Mouse (Mus musculus) midbrain, embryonic 14.5 days (tissue): Measurements from ENCODE around the gene Sim1. TPM values are rescaled to one million over a fixed set of nuclear protein-coding genes. Genes with fewer than 3 reads are reported as not detected.

Source experiments
- ATAC-seq: fragments of 200-750 bp; cut with Nextera tagmentation; 2 replicates; pipeline ENCODE4 v1.8.0; 2017; ENCODE audit warnings: moderate number of reproducible peaks, moderate library complexity; ENCODE audit not compliant: low FRiP score, low TSS enrichment
- DNase-seq: peaks from one replicate; pipeline ENCODE4 v3.0.0-alpha.2; 2015
- H3K27ac ChIP-seq: fragments of 300-500 bp; sonication (generic); replicated peaks from 2 replicates; pipeline ENCODE4 v1.5.1; 2014; ENCODE audit warnings: mild to moderate bottlenecking, low read depth, low read length, moderate library complexity
- H3K27me3 ChIP-seq: fragments of 300-500 bp; sonication (generic); 2 replicates; pipeline ENCODE4 v1.6.1; 2014; ENCODE audit warnings: low read length, control low read depth, mixed read lengths; ENCODE audit not compliant: control insufficient read depth, insufficient read depth
- H3K36me3 ChIP-seq: fragments of 300-500 bp; sonication (generic); 2 replicates; pipeline ENCODE4 v1.6.1; 2014; ENCODE audit warnings: low read length, control low read depth; ENCODE audit not compliant: control insufficient read depth, insufficient read depth
- H3K4me1 ChIP-seq: fragments of 300-500 bp; sonication (generic); 2 replicates; pipeline ENCODE4 v1.6.1; 2014; ENCODE audit warnings: mild to moderate bottlenecking, antibody characterized with exemption, low read length, control low read depth; ENCODE audit not compliant: control insufficient read depth, insufficient read depth
- H3K4me2 ChIP-seq: fragments of 300-500 bp; sonication (generic); 2 replicates; pipeline ENCODE4 v1.6.1; 2014; ENCODE audit warnings: mild to moderate bottlenecking, low read length, moderate library complexity
- H3K4me3 ChIP-seq: fragments of 300-500 bp; sonication (generic); replicated peaks from 2 replicates; pipeline ENCODE4 v1.5.1; 2014; ENCODE audit warnings: low read depth, low read length
- H3K9ac ChIP-seq: fragments of 300-500 bp; sonication (generic); replicated peaks from 2 replicates; pipeline ENCODE4 v1.6.1; 2014; ENCODE audit warnings: mild to moderate bottlenecking, low read length, moderate library complexity
- H3K9me3 ChIP-seq: fragments of 300-500 bp; sonication (generic); 2 replicates; pipeline ENCODE4 v1.6.1; 2016; ENCODE audit warnings: low read length, control low read depth, mixed read lengths; ENCODE audit not compliant: control insufficient read depth
- WGBS: fragments of 180-500 bp; shearing (Covaris S2); extraction: QIAGEN DNeasy Blood & Tissue Kit; methylation state at CpG from one replicate; pipeline ENCODE4 v1.1.7; 2014; 5-methylcytosine and 5-hydroxymethylcytosine counted together
- polyA plus RNA-seq: library from polyadenylated mRNA; unstranded; fragments of >200 nt; fragmentation: Nextera tagmentation; extraction: Ambion mirVana; gene quantifications from 2 replicates; pipeline ENCODE4 v1.2.1, GENCODE M21; 2014

The Sim1 gene
- polyA plus RNA-seq, 1 experiment from 2014 or later = 0.91 TPM

DNA sequence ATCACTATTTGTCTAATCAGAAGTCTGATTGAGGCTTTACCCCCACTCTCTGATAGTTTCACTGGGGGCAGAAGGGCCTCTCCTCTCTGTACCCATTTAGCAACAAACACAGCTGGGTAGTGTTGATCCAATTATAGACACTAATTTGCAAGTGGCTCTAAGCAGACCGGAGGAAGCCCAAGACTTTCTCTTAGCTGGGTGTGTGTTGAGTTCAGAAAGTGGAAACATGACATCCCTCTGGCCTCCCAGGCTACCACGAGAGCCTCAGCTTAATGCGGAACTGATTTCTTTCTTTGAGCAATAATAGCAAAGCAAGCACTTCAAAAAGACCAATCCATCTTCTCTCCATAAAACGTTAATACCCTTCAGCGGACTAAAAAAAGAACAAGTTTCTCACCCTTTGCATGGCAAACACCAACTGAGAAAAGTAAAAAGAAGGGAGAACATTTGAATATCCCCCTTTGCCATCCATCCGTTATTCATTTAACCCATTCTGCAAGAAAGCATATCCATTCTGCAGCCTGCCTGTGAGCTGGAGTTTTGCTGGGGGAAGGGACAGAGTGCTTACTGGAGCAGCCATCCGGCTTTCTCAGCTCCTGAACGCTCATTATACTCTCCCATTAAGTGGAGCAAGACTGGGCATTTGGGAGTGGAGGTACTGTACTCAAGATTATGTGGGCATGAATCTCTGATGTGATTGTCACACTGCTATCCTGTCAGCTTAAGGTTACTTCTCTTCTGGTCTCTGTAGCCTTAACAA is 117.0 kb downstream of the Sim1 start:
- H3K9me3 ChIP-seq = no peaks in the 10 kb centered on the region
- no peaks in the 10 kb centered on the region for H3K36me3 ChIP-seq
- peaks cover 7% of the 10 kb centered on the region for H3K27me3 ChIP-seq
- no peak overlapping the region for H3K9ac ChIP-seq
- peaks cover 17% of the 10 kb centered on the region for H3K4me1 ChIP-seq
- no peak overlapping the region for H3K4me3 ChIP-seq
- H3K27ac ChIP-seq = no peak overlapping the region
- peak; percentile 70; the same call in 1 of the 2 replicates for ATAC-seq
- DNase-seq = peak; percentile 61
- WGBS = under 1% methylated on average over 8 of the region's 8 CpGs
- peak overlapping the region; percentile 0; the same call in 1 of the 2 replicates for H3K4me2 ChIP-seq

- no peak overlapping the region for H3K9ac ChIP-seq
- H3K27ac ChIP-seq = no peak overlapping the region
- peak; percentile 24; the same call in 1 of the 2 replicates for ATAC-seq
Measured at GRCm38 (mm10) chr10:51014901-51015300, 120.3 kb downstream of the Sim1 start.

GRCm38 (mm10) chr10:51015362-51015761 is 120.8 kb downstream of the Sim1 start:
- no peak overlapping the region for H3K27ac ChIP-seq
- H3K9ac ChIP-seq = no peak overlapping the region
- 51% methylated on average over 1 of the region's 1 CpGs for WGBS
- no peak overlapping the region for H3K4me2 ChIP-seq
- peaks cover 3% of the 10 kb centered on the region; the same call in 1 of the 2 replicates for H3K27me3 ChIP-seq
- no peak overlapping the region for H3K4me3 ChIP-seq
- H3K36me3 ChIP-seq = no peaks in the 10 kb centered on the region
- H3K4me1 ChIP-seq = peaks cover 17% of the 10 kb centered on the region
- DNase-seq (no peak), ATAC-seq (no peak)
- no peaks in the 10 kb centered on the region for H3K9me3 ChIP-seq

More at GRCm38 (mm10) chr10:51014901-51015300, 120.3 kb downstream of the Sim1 start:
- H3K4me3 ChIP-seq = no peak overlapping the region
- peaks cover 6% of the 10 kb centered on the region for H3K27me3 ChIP-seq
- H3K4me2 ChIP-seq = no peak overlapping the region
- H3K36me3 ChIP-seq = no peaks in the 10 kb centered on the region
- no peaks in the 10 kb centered on the region for H3K9me3 ChIP-seq
- peak; percentile 36 for DNase-seq
- H3K4me1 ChIP-seq = peaks cover 17% of the 10 kb centered on the region
- WGBS = 10% methylated on average over 2 of the region's 2 CpGs

GRCm38 (mm10) chr10:51023308-51024279 is 129.0 kb downstream of the Sim1 start:
- Histone ChIP-seq H3K36me3 (no peaks in the 10 kb centered on the region), H3K27me3 (no peaks in the 10 kb centered on the region), H3K9ac (no peak overlapping the region), H3K9me3 (no peaks in the 10 kb centered on the region), H3K4me1 (no peaks in the 10 kb centered on the region), H3K4me3 (no peak overlapping the region), H3K27ac (no peak overlapping the region), H3K4me2 (no peak overlapping the region)
- DNase-seq (peak; percentile 37), ATAC-seq (no peak; the same call in 1 of the 2 replicates)
- 20% methylated on average over 9 of the region's 9 CpGs for WGBS
